In the genomic region with DNA sequence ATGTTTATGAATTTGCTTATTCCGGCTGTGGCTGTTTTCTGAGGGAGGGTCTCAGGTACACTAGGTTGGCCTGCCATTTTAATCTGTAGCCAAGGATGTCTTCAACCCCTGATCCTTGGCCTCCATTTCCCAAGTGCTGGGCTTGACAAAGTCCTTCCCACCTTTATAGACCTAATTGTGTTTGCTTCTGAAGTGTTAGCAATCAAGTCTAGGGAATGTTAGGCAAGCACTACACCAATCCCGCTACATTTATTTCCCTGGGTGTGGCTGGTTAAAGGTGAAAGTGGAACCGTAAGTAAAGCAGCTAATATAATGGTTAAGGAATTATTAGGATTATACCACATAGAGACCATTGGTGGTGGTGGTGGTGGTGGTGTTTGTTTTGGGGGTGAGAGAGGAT, we compare ENCODE assay signal across 10 mouse cellular contexts. TPM values are rescaled to one million over a fixed set of nuclear protein-coding genes. Genes with fewer than 3 reads are reported as not detected.
A peak's percentile ranks its signal among the peaks of the same experiment; 100 is the strongest.
DNase-seq lines count a peak whose midpoint lies in the region; ATAC-seq and TF ChIP-seq lines count a peak whose summit lies in the region.
"Had no signal": no experiment of that assay in that cellular context is flagged by ENCODE, and none has a peak within 500 bp of the region (broad histone marks: within the 10 kb centered on the region; RNA-seq: fewer than 3 reads in every experiment).

No protein-coding gene starts in this region.

- no peak overlapping the region for H3K4me2 ChIP-seq in CH12.LX (ENCODE audit: insufficient read depth, low read depth, poor library complexity, severe bottlenecking)
- peak overlapping the region; percentile 29 for H3K4me2 ChIP-seq in forebrain, embryonic 13.5 days
- peak overlapping the region; percentile 56 for H3K4me2 ChIP-seq in liver, embryonic 13.5 days

- H3K9ac ChIP-seq in CH12.LX (ENCODE audit: insufficient read depth, low read depth): peak overlapping the region; percentile 81; the same call in 1 of the 2 replicates
- H3K9ac ChIP-seq in forebrain, embryonic 13.5 days: no peak overlapping the region
- H3K9ac ChIP-seq in liver, embryonic 13.5 days: peak overlapping the region; percentile 29

- ATAC-seq in forebrain, embryonic 13.5 days: no peak
- ATAC-seq in liver, embryonic 13.5 days (ENCODE audit: low read depth): no peak

- WGBS in heart, embryonic 10.5 days: 79% methylated on average over 3 of the region's 3 CpGs
- 87% methylated on average over 3 of the region's 3 CpGs for WGBS in forebrain, embryonic 13.5 days
- 77% methylated on average over 3 of the region's 3 CpGs for whole genome bisulfite sequencing in liver, embryonic 13.5 days (ENCODE audit: insufficient replicate concordance)

- H3K79me2 ChIP-seq in CH12.LX (replicated peaks; ENCODE audit: control insufficient read depth, extremely low read depth, insufficient read depth, poor library complexity, severe bottlenecking): peaks cover 16% of the 10 kb centered on the region

- no peak overlapping the region for H3K27ac ChIP-seq in heart, embryonic 10.5 days
- H3K27ac ChIP-seq in CH12.LX (ENCODE audit: insufficient read depth, low read depth): no peak overlapping the region
- H3K27ac ChIP-seq in forebrain, embryonic 13.5 days: no peak overlapping the region
- H3K27ac ChIP-seq in liver, embryonic 13.5 days: no peak overlapping the region

- TF ChIP-seq EP300 in CH12.LX (IDR thresholded peaks at IDR 0.05; ENCODE audit: low read length): no peak

- H3K27me3 ChIP-seq in heart, embryonic 10.5 days (ENCODE audit: insufficient read depth, poor library complexity, severe bottlenecking): no peaks in the 10 kb centered on the region
- H3K27me3 ChIP-seq in CH12.LX (replicated peaks): no peaks in the 10 kb centered on the region
- no peaks in the 10 kb centered on the region for H3K27me3 ChIP-seq in forebrain, embryonic 13.5 days
- H3K27me3 ChIP-seq in liver, embryonic 13.5 days: no peaks in the 10 kb centered on the region

- no peak for TF ChIP-seq POLR2A in CH12.LX (IDR thresholded peaks at IDR 0.05; ENCODE audit: low read depth, low read length)

- intact Hi-C loops in gastrocnemius, postnatal 36 days (cut with DNase I): no loop called here

- TF ChIP-seq CTCF in CH12.LX (conservative IDR thresholded peaks at IDR 0.05 in 1 of 2, IDR thresholded peaks at IDR 0.05 in 1 of 2; ENCODE audit: low read depth in 2 of 2, low read length in 2 of 2): no peak

- peaks cover 33% of the 10 kb centered on the region for H3K36me3 ChIP-seq in heart, embryonic 10.5 days
- H3K36me3 ChIP-seq in CH12.LX (replicated peaks in 1 of 2; ENCODE audit: control insufficient read depth in 1 of 2, insufficient read depth in 1 of 2, low read length in 1 of 2): peaks cover 17 to 23% of the 10 kb centered on the region in 2 experiments
- peaks cover 14% of the 10 kb centered on the region; the same call in 1 of the 2 replicates for H3K36me3 ChIP-seq in forebrain, embryonic 13.5 days (ENCODE audit: poor library complexity, severe bottlenecking)
- peaks cover 24% of the 10 kb centered on the region for H3K36me3 ChIP-seq in liver, embryonic 13.5 days

- peak overlapping the region; percentile 67 for H3K4me3 ChIP-seq in heart, embryonic 10.5 days
- H3K4me3 ChIP-seq in CH12.LX (replicated peaks in 1 of 3; ENCODE audit: low read depth in 2 of 3, low read length in 2 of 3, poor library complexity in 1 of 3): peak overlapping the region in 1 of 3 experiments; percentile 62
- no peak overlapping the region for H3K4me3 ChIP-seq in forebrain, embryonic 13.5 days
- H3K4me3 ChIP-seq in liver, embryonic 13.5 days (replicated peaks): peak overlapping the region; percentile 70

- dilution Hi-C loops in CH12.LX (cut with MboI; ENCODE audit: extremely low pct_ligation_motif_present, extremely low pct_unique_long_range_greater_than_20kb, low sequenced_read_pairs): no loop called here

- in situ Hi-C loops in CH12.LX (cut with MboI; ENCODE audit: low pct_ligation_motif_present, low pct_unique_long_range_greater_than_20kb, low sequenced_read_pairs): loop anchor here (5.0 to 10.0 kb wide), 2 partner anchors 92 to 150 kb away; a partner anchor contains a TSS

- no peaks in the 10 kb centered on the region for H3K4me1 ChIP-seq in heart, embryonic 10.5 days
- peaks cover 0 to 4% of the 10 kb centered on the region in 2 experiments; a peak in 2 of 4 replicates for H3K4me1 ChIP-seq in CH12.LX (ENCODE audit: control insufficient read depth in 1 of 2, insufficient read depth in 2 of 2)
- H3K4me1 ChIP-seq in forebrain, embryonic 13.5 days: 0 out of 2 replicates have a peak, but pooled peaks cover 4% of the 10 kb centered on the region
- peaks cover 16% of the 10 kb centered on the region for H3K4me1 ChIP-seq in liver, embryonic 13.5 days (replicated peaks)

- TF ChIP-seq RAD21 in CH12.LX (IDR thresholded peaks at IDR 0.05; ENCODE audit: low read depth, low read length): no peak

- H3K9me3 ChIP-seq in heart, embryonic 10.5 days: no peaks in the 10 kb centered on the region
- H3K9me3 ChIP-seq in CH12.LX (replicated peaks; ENCODE audit: low read length): no peaks in the 10 kb centered on the region
- H3K9me3 ChIP-seq in forebrain, embryonic 13.5 days (replicated peaks): no peaks in the 10 kb centered on the region
- H3K9me3 ChIP-seq in liver, embryonic 13.5 days (replicated peaks): no peaks in the 10 kb centered on the region

- DNase-seq in heart, embryonic 10.5 days (ENCODE audit: low spot score): no peak
- no peak for DNase-seq in heart, adult 9 months (ENCODE audit: low spot score in 2 of 2)
- DNase-seq in CH12.LX (ENCODE audit: extremely low read depth): no peak
- DNase-seq in liver, embryonic 13.5 days: no peak
- DNase-seq in gastrocnemius, postnatal 36 days: no peak
- DNase-seq in left cerebral cortex, adult 8-10 months (ENCODE audit: low spot score in 2 of 2): no peak
- DNase-seq in ovary, postnatal 14 days (ENCODE audit: low spot score): no peak
- DNase-seq: gastrocnemius, postnatal 14 days; lung, postnatal 14 days had no signal

TF ChIP-seq in CH12.LX, 34 proteins besides CTCF, POLR2A, EP300 and RAD21:
- TF ChIP-seq MAX (IDR thresholded peaks at IDR 0.05; ENCODE audit: low read length): no peak
- no peak for TF ChIP-seq IRF4 (IDR thresholded peaks at IDR 0.05; ENCODE audit: low read depth, low read length)
- no peak for TF ChIP-seq HCFC1 (IDR thresholded peaks at IDR 0.05; ENCODE audit: low read depth, low read length)
- no peak for TF ChIP-seq NRF1 (IDR thresholded peaks at IDR 0.05; ENCODE audit: low read depth, low read length)
- no peak for TF ChIP-seq JUN (IDR thresholded peaks at IDR 0.05; ENCODE audit: insufficient read depth, low read depth, low read length)
- no peak for TF ChIP-seq MAFK (IDR thresholded peaks at IDR 0.05; ENCODE audit: insufficient replicate concordance, low read length)
- no peak for TF ChIP-seq POLR2AphosphoS2 (IDR thresholded peaks at IDR 0.05; ENCODE audit: low read depth, low read length)
- TF ChIP-seq CHD2 (IDR thresholded peaks at IDR 0.05; ENCODE audit: low read length): no peak
- TF ChIP-seq ETS1 (conservative IDR thresholded peaks at IDR 0.05; ENCODE audit: low read depth, low read length): no peak
- no peak for TF ChIP-seq MEF2A (IDR thresholded peaks at IDR 0.05; ENCODE audit: borderline replicate concordance, low read depth, low read length)
- TF ChIP-seq USF2 (conservative IDR thresholded peaks at IDR 0.05; ENCODE audit: low read depth, low read length): no peak
- no peak for TF ChIP-seq E2F4 (IDR thresholded peaks at IDR 0.05; ENCODE audit: insufficient replicate concordance, low read depth, low read length)
- no peak for TF ChIP-seq NELFE (IDR thresholded peaks at IDR 0.05; ENCODE audit: low read depth, low read length)
- TF ChIP-seq BHLHE40 (IDR thresholded peaks at IDR 0.05; ENCODE audit: low read depth, low read length): no peak
- TF ChIP-seq TBP (conservative IDR thresholded peaks at IDR 0.05; ENCODE audit: low read depth, low read length): no peak
- no peak for TF ChIP-seq ELF1 (IDR thresholded peaks at IDR 0.05; ENCODE audit: low read depth, low read length)
- TF ChIP-seq MYC (IDR thresholded peaks at IDR 0.05; ENCODE audit: low read depth, low read length): no peak
- TF ChIP-seq SMC3 (IDR thresholded peaks at IDR 0.05; ENCODE audit: low read depth, low read length): no peak
- no peak for TF ChIP-seq JUND (conservative IDR thresholded peaks at IDR 0.05; ENCODE audit: low read depth, low read length)
TF ChIP-seq in CH12.LX: peak in this region for 0.

RNA-seq across cellular contexts. Expression of a gene that starts 1.6 kb away (rescaled TPM):
- polyA plus RNA-seq in heart, embryonic 10.5 days (2016; fragmentation: Nextera tagmentation; extraction: Ambion mirVana): 583 and 682 TPM in 2 replicates
- total RNA-seq in CH12.LX (2012; rRNA removed): 222 and 270 TPM in 2 replicates
- 593 and 712 TPM in 2 replicates for total RNA-seq in CH12.LX (2014; rRNA removed)
- 705 and 804 TPM in 2 replicates for polyA plus RNA-seq in CH12.LX (2012; ENCODE audit: insufficient read length, low read depth)
- 331 and 363 TPM in 2 replicates for polyA plus RNA-seq in forebrain, embryonic 13.5 days (2015; fragmentation: Nextera tagmentation; extraction: Ambion mirVana)
- 303 and 349 TPM in 2 replicates for polyA plus RNA-seq in liver, embryonic 13.5 days (2015; fragmentation: Nextera tagmentation; extraction: Ambion mirVana)
- total RNA-seq in gastrocnemius, postnatal 36 days (2021): 100 to 1,000 TPM; 826 to 910 TPM
- 100 to 1,000 TPM; 294 to 376 (median 326) TPM for total RNA-seq in left cerebral cortex, adult 8-10 months (2022)

RNA-seq across cellular contexts. Expression of a gene that starts 5.4 kb away (rescaled TPM):
- polyA plus RNA-seq in heart, embryonic 10.5 days (2016; fragmentation: Nextera tagmentation; extraction: Ambion mirVana): 50.2 and 54.4 TPM in 2 replicates
- total RNA-seq in CH12.LX (2012; rRNA removed): 55.1 and 60.7 TPM in 2 replicates
- total RNA-seq in CH12.LX (2014; rRNA removed): 78.4 and 90.3 TPM in 2 replicates
- 48.5 and 64.5 TPM in 2 replicates for polyA plus RNA-seq in CH12.LX (2012; ENCODE audit: insufficient read length, low read depth)
- polyA plus RNA-seq in forebrain, embryonic 13.5 days (2015; fragmentation: Nextera tagmentation; extraction: Ambion mirVana): 27.0 and 29.4 TPM in 2 replicates
- 30.9 and 41.9 TPM in 2 replicates for polyA plus RNA-seq in liver, embryonic 13.5 days (2015; fragmentation: Nextera tagmentation; extraction: Ambion mirVana)
- 10 to 100 TPM; 29.6 to 30.5 TPM for total RNA-seq in gastrocnemius, postnatal 36 days (2021)
- total RNA-seq in left cerebral cortex, adult 8-10 months (2022): 10 to 100 TPM; 12.7 to 20.2 (median 15.2) TPM

RNA-seq across cellular contexts. Expression of a gene that starts 10.0 kb away (rescaled TPM):
- 18.3 and 24.0 TPM in 2 replicates for polyA plus RNA-seq in heart, embryonic 10.5 days (2016; fragmentation: Nextera tagmentation; extraction: Ambion mirVana)
- total RNA-seq in CH12.LX (2012; rRNA removed) (5.4 and 5.7 TPM in 2 replicates), CH12.LX (2014; rRNA removed) (2.2 and 2.6 TPM in 2 replicates)
- polyA plus RNA-seq in CH12.LX (2012; ENCODE audit: insufficient read length, low read depth): 3.9 and 4.0 TPM in 2 replicates
- 16.4 and 17.3 TPM in 2 replicates for polyA plus RNA-seq in forebrain, embryonic 13.5 days (2015; fragmentation: Nextera tagmentation; extraction: Ambion mirVana)
- 6.7 and 8.5 TPM in 2 replicates for polyA plus RNA-seq in liver, embryonic 13.5 days (2015; fragmentation: Nextera tagmentation; extraction: Ambion mirVana)
- total RNA-seq in gastrocnemius, postnatal 36 days (2021): 1 to 10 TPM; 5.9 to 7.5 TPM
- total RNA-seq in left cerebral cortex, adult 8-10 months (2022): 1 to 10 TPM; 7.1 to 8.5 (median 7.5) TPM
